Mouse (Mus musculus) cerebellum, postnatal 25 days (tissue): ENCODE results near the gene Tle4.

ENCODE experiments used
- DNase-seq, 2 experiments: peaks; one replicate each; pipeline ENCODE4 v3.0.0; 2021; ENCODE audit warnings: mixed read lengths in 2 of 2

Tle4 gene

DNA sequence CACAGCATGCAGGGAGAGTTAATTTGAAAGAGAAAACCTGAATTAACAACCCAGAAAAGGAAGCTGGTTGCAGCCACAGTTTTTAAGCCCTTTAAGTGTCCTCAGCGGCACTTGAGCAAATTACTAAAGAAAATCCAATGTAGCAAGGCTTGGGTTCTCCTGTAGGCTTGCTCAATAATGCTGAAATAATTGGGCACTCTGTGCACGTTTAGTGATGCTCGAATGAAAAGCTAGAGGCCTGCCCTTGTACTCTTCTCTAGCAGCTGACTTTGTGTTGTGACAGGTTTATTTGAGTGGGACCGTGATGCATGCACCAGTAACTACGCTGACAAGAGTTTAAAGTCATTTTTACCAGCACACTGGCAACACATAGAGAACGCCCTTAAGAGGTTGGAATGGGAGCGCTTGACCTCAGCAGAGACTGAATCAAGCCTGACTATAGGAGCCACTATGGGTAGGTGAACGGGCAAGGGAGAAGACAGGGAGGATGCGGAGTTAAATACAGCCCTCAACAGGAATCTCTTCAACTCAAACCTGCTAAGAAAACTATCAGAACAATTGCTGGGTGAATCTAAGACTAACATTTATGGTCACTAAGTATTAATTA lies 79.3 kb downstream of the Tle4 start:
- no peak for DNase-seq

DNA sequence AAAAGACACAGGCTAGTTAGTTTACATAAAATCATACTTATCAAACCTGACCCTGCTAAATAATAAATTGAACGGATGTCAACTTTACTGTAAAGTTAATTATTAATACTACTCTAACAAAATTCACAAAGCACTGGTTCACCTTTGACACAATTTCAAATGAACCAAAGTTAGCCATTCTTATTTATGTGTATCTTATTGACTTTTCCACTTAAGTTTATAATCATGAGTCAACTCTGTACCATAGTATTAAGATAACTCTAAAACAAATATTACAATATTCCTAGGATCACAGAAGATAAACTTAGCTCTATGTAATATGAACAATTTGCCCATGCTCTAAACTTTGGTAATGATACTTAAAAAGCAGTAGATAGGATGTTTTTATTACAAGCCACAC lies 81.4 kb downstream of the Tle4 start:
- no peak for DNase-seq

DNA sequence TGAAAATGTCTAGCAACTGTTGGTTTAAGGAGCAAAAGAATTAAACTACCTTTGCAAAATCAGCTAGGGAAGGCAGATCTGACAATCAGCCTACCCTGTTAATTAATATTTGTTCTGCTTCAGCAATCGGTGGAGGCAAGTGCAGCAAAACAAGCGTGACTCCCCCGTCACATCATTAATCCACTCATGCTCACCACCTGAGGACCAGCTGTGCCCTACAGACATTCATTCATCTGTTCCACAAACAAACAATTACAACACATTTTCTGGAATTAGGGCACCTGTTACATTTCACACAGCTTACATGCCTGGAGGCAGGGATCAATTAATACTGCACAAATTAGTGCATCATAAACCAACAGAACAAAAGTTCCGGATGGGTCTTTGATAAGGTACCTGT lies 89.0 kb downstream of the Tle4 start:
- DNase-seq, result no peak

DNA sequence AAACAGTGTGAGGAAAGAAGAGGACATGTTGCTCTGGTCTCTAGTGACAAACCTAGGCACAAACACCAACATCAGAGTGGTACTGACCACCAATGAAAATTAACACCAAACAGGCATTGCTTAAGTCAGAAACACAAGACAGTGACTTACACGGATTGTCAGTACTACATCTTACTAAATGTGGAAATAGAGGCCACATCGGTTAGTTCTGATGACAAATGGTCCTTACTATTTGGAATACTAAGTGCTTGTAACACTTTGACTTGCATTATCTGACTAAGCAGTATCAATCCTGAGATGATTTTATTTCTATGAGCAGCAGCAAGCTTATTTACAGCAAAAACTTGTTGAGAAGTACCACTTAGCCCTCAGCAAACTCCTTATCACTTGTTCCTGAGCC lies 89.9 kb downstream of the Tle4 start:
- no peak for DNase-seq

DNA sequence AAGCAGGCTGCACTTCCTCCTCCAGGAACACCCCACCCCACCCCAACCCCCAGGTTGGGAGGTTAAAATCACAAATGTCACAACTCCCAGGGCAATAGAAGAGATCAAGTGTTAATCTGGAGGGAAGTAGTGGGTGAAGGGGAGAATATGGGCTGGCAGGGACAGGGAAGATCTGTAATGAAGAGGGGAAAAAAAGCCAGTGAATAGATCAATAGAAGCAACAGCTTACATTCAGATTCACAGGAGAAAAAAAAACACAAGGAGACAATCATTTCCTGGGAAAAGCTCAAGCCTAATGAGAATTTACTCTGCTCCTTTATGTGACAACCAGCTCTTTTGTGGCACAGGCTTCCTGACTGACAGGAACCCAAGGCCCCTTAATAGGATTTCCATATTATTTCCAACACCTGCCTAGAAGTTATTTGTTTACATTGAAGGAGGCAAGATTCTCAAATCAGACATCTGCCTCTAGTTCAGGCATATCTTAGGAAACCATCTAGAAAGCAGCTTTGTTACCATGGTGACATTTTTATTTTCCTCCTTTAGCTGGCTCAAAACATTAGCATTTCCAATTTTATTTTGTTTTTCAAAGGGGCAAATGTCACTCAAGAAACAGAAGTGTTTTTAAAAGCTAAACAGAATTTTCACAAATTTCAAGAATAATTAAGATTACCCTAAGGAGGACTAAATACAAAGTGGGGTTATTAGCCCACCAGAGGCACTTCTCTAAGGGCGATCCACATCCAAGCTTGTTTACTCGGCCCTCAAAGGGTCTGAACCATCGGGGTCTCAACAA lies 90.8 kb downstream of the Tle4 start:
- DNase-seq, result no peak

DNA sequence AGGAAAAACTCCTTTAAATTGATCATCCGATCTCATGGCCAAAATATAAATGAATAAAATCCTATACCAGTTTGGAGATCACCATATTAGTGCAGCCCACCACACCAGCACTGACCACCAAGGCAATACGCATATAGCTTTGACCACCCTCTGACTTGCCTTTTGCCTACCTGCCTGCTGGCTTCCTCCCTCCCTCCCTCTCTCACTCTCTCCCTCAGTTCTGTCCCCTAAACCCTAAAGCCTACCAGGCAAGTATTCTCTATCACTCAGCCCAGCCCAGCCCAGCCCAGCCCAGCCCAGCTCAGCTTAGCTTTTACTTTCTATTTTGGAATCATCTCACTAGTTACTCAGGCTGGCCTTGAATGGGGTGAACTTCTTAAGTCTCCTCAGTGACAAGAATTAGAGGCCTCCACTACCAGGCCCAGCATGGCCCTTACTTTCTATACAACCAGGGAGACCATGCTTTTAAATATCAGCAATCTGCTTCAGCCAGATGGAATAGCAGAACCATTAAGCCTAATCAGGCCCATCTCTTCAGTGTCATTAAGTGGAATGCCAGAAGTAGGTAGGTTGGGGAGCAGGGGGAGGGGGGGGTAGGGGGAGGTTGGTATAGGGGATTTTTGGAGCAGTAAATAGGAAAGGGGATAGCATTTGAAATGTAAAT lies 91.8 kb downstream of the Tle4 start:
- DNase-seq, result no peak

DNA sequence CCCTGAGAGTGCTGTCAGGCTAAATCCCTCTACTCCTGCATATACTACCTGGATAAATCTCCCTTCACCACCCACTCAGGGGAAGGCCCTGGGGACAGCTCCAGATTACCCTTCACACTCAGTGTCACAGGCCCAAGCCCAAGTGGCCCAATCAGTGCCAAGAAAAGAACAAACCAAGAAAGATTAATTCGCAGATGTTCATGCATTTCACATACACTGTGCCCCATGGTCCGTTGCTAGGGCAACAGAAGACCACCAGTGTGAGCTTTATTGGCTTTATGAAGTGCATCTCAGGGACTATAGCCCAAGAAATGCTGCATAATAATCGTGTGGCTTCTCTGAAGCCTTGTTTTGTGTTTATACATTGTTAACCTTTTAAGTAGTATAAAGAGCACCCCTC lies 92.5 kb downstream of the Tle4 start:
- no peak for DNase-seq

DNA sequence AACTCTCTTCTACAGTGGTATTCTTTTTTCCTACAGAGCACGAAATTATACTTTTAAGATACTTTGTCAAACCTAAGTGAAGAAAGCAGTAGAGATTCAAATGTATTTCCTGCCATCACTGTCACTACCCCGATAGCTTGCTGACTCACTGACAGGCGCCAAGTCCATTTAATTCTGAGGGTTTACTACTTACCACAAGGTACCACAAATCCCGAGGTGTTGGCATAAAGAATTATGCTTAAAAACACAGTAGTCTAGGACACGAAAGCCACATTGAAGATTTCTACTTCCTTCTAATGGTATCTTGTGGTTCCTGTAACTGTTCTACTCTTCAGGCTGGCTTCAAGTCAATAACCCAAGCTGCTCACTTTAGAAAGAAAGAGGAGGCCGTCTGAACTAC lies 94.0 kb downstream of the Tle4 start:
- no peak for DNase-seq

DNA sequence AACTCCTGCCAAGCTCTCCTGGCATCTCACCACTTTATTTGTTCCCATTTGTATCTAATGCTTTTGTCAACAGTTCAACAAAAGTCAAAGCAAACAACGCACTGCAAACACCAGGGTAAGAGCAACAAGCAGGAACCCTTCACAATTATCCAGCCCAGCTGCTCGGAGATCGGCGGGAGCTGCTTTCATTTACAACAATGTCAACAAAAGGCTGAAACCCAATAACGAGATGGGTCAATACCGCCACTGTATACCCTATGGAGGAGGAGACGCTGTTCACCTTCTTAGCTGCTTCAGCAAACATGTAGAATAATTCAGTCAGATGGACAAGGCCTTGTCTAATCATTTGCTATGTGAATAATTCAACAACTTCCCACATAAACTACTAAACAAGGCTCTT lies 95.6 kb downstream of the Tle4 start:
- DNase-seq, result no peak

DNA sequence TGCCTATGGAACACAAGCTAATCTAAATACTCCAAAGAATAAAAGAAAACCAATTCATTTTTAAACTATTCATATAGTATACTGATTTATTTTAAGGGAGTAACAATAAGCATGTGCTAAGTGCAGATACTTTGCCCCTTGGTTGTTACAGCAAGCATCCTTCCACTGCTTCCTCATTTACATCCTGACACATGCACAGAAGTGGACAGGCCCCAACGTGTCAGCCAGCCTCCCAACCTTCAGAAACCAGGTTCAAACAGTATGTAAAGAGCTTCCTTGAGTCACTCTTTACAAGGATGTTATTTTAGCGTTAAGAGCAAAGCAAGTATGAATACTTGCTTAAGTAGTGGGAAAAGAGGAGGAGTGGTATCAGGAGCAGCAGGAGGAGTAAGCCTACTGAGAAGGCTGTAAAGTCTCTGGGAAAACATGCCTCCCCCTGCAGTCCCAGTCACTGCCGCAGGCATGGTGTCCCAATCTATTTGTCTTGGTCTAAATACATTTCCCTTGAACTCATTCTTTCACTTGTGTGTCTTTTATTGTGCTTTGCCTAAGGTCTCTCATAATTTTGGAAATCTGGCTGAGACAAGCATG lies 97.9 kb downstream of the Tle4 start:
- DNase-seq, result no peak

DNA sequence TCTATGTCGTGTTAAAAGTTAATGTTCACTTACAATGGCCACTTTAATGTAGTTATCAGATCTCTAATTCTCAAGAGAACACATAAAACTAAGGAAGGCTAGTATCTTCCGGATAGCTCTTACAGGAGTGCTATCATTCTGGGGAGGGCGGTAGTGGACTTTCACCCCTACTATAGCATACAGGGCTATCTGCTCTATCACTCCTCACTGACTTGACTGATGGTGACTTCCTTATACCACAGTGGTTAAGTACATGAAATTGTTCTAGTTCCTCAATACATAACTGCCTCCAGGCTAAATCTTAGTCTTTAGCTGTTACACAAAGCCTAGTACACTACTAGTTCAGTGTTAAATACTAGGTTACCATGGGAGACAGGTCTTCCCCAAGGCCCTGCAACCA lies 104.8 kb downstream of the Tle4 start:
- no peak for DNase-seq

DNA sequence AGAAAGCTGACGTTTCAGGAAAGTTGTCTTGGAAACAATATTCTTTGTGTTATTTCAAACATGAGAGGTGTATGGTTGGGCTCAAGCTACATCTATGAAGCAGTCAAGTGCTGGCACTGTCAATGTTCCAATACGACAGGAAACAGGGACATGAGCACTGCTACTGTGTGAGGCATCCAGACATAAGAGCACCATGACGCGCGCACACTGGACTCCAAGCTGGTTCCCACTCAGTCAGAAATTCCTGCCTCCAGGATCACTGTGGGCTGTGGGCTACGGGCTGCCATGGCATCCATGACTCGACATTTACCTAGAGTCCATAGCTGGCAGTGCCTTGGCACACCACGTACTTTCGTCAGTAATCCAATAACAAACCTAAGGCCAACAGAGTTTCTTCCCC lies 110.7 kb downstream of the Tle4 start:
- no peak for DNase-seq

DNA sequence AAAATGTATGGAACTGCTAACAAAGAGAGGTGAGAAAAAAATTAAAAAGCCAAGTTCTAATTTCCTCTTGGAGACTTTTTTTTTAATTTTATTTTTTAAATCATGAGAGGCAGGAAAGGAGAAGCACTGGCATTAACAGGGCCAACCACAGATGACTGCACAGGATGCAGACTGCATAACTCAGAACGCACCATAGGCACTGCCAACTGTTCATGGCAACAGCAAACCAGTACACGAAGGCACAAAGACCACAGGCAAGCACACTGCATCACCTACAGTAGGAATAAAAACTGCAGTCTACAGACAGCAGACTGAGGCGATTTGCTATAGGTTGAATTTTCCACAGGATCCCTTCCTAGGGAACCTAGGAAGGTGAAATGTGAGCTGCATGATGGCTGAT lies 112.7 kb downstream of the Tle4 start:
- DNase-seq, result peak in 1 of 2 experiments; percentile 18

DNA sequence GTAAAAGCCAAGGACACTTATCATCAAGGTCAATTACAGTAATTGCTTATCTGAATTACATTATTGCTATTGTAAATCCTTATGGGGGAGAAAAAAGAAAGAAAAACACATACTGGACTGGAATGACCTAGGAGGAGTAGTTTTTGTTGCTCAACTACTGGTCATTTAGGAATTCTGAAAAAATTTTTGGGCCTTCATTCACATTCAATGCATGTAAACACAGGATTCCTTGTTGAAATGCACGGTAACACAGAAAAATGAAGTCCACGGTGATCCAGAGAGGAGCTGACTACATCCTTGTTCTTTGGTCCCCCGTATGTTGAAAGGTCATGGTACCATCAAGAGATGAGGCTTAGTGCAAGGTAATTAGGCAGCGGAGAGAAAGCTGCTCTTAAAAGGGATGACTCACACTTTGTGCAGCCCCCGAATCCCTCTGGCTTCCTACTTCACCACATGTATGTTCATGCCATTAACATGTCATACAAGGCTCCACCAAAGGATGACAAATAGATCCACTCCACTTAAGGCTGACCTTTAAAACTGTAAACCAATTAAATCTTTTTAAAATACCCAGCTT lies 115.2 kb downstream of the Tle4 start:
- no peak for DNase-seq

DNA sequence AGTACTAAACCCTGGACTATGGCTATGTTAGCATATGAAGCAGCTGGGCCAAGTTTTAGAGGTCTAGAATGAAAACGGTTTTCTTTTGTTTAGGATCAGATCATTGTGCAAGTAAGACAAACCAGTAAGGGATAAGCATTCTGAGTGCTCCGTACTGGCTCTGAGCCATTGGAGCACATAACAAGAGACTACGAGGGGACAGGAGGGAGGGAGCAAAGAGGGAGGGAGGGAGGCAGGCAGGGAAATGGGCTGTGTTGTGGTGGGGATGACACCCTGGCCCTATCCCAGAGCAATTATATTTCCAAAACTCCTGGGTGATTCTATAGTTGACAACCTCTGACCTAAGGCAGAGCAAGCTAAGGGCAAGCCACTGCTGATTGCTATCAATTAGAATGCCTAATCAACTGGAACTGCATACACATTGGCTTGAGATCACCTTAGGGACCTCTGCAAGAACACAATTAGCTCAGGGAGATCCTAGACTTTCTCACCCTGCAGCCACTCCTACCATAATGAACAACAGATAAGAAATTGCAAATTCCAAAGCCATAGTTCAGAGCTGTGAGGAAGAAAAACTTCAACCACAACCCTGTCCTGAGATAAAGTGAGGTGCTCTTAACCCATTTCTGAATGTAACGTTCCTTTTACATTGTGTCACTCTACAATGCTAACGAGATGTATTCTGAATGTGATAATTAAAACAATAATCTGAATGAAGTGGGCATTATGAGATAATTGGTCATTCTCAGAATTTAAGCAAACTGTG lies 115.9 kb downstream of the Tle4 start:
- DNase-seq, result no peak

DNA sequence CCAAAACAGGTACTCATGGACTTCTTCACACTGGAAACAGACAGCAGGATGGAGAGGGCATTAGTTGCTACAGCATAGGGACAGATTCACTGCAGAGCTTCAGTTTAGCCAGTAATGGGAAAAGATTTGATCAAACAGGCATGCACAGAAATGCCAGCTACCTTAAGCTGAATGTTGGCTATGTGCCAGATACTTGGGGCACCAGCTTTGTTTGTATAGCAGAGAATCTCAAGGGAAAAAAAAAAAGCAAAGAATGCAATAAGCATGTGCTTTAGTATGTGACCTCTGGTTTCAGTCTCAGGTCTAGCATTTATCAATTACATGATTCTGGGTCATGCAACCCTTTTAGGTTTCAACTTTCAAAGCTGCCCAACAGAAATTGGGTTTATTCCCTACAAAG lies 118.1 kb downstream of the Tle4 start:
- DNase-seq, result peak in 1 of 2 experiments; percentile 9

DNA sequence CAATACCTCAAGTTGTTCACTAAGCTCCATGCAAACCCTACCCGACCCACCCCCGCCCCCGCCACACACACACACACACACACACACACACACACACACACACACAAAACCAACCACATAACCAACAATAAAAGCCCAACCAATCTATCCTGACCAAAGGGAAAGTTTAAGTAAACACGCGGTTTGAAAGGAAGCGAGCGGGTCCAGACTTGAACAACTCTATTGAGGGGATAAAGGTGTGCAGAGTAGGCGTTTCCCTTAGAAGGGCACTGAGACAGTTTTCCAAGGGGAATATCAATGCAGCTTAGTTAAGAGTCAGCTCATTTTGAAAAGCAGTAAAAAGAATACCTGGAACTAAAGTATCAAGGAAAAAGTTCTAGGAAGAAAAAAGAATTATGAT lies 128.5 kb downstream of the Tle4 start:
- DNase-seq, result no peak

DNA sequence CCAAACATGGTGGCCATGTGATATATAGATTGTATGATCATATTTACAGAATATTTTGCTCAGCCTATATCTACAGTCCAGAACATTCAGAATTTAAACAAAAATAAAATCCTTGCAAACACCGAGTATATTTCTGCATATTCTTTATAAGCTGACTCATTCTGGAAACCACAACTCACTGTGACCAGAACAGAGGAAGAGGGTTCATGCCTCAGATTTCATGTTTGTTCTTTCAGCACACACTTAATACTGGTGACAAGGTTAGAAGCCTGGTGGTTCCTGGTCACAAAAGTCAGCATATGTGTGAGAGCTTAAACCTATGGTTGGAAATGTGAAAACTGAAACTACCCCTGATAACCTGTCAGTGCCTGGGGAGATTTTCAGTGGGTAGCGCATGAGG lies 129.1 kb downstream of the Tle4 start:
- no peak for DNase-seq

DNA sequence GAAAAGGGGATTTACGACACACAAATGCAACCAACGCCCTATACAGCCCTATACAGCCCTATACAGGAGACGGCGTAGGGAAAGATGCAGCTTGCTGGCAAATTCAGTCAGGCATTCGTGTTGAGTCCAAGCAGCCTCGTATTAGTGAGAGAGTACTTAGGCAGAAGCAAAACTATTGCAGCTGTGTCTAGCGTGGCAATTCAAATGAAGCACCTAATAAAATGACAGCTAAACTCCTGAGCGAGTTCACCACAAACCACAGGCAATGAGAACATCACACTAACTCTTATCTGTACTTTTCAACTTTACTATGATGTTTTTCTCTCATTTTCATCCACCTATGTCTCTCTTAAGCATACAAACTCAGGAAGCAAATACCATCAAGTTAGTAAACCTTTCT lies 131.8 kb downstream of the Tle4 start:
- no peak for DNase-seq

DNA sequence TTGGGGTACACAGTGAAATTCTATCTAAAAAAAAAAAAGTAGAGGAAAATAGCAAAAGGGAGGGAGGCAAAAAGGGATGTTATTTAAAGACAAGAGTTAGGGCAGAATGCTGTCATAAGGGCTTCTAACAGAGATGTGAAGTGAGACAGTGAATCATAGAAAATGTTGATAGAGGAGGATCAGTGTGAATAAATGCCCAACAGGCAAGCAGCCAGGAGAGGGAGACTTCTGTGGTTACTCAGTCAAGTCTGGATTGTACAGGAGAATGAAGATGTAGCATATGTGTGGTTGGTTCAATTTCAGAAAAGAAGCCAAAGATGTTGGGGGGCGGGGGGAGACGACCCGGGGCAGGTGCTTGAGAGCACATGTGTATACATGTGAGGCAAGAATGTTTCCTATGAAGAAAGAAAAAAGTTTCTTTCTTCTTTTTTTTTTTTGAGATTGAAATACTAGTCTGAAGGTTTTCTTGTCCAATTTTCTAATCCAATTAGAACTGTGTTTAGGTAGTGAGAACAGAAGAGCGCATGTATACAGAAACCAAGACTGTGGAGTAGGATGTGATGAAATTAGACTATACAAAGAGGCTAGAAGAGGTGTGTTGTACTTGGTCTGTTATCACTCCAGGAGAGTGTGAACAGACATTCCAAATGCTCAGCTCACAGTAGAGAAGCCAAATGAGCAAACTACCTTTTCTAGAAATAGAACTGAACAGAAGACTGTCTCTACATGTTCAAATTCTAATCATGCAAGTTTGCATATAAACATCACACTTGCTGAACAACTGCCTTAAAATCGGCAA lies 134.4 kb downstream of the Tle4 start:
- DNase-seq, result no peak

DNA sequence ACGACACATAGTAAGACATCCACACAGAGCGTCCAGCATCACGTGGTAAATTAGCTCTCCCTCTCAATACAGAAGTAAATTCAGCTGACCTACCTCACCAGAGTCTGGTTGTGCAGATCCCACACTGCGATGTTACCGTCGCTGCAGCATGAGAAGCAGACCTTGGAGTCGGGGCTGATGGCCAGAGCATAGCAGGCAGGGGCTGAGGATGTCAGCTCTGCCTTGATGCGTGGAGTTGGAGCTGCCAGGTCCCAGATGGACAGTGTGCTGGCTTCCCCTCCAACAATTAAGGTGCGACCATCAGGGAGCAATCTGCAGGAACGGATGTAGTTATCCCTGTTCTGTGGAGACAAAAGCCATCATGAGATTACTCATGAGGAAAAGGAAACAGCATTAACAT lies 144.4 kb downstream of the Tle4 start:
- DNase-seq, result peak; percentile 61 to 70

DNA sequence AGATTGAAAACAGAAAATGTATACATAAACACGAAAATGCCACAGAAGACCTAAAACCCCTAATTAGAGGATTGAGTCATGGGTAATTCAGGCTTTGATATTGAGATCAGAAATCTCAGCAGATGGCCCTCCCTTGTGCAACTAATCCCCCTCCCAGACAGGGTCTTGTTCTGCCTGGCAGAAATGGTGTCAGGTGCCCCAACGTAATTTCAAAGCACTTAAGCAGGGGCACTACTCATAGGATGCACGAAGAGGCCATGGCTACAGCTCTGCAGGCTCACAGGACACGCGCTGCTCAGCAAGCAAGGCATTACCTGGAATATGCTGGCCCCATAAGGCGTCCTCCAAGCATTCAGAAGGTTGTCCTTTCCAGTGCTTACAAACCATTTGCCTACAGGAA lies 146.5 kb downstream of the Tle4 start:
- DNase-seq, result no peak
